Mouse (Mus musculus) small intestine, adult 2 months (tissue): ENCODE results near the gene Sh2d6.

Experiments
- CTCF ChIP-seq: fragments of 200-500 bp; IDR thresholded peaks from 2 replicates; pipeline ENCODE4 v1.5.1; 2012; ENCODE audit warnings: low read depth, mild to moderate bottlenecking, control low read depth, inconsistent platforms, low read length, moderate library complexity, mixed read lengths; ENCODE audit not compliant: insufficient replicate concordance, insufficient read length; ENCODE audit errors: extremely low read depth
- POLR2A ChIP-seq: fragments of 200-500 bp; IDR thresholded peaks from 2 replicates; pipeline ENCODE4 v1.6.1; 2012; ENCODE audit warnings: low read depth, mild to moderate bottlenecking, control low read depth, inconsistent platforms, low read length, moderate library complexity

GRCm38 (mm10) chr6:72560801-72561200 is 39.3 kb upstream of the Sh2d6 start:
- TF ChIP-seq CTCF (no peak), POLR2A (no peak)
